Mouse (Mus musculus) adrenal gland, postnatal 36 days (tissue): ENCODE measurements at regions not wholly inside any gene's neighbourhood (a gene's known extent, or its start where the extent isn't known, plus 50 kb on each side); places are given as distances from the start of the nearest gene placed in this dataset.

ENCODE experiments used
- DNase-seq, 2 experiments: peaks; one replicate each; pipeline ENCODE4 v3.0.0; 2021; ENCODE audit warnings: mixed read lengths in 1 of 2

- DNase-seq: peak in 1 of 2 experiments; percentile 0
Measured at GRCm38 (mm10) chr5:46278190-46278589, 420.8 kb upstream of the Lcorl start.

GRCm38 (mm10) chr5:46256730-46257129 is 399.3 kb upstream of the Lcorl start:
- DNase-seq: no peak

- no peak for DNase-seq
Measured at GRCm38 (mm10) chr5:46253940-46254339, 396.5 kb upstream of the Lcorl start.

- DNase-seq: no peak
Measured at GRCm38 (mm10) chr5:46235364-46236067, 378.1 kb upstream of the Lcorl start.

- DNase-seq: no peak
Measured at GRCm38 (mm10) chr5:46232780-46233179, 375.4 kb upstream of the Lcorl start.

GRCm38 (mm10) chr5:46228667-46229066 is 371.3 kb upstream of the Lcorl start:
- no peak for DNase-seq

GRCm38 (mm10) chr5:46212845-46213468 is 355.5 kb upstream of the Lcorl start:
- no peak for DNase-seq

- DNase-seq: no peak
Measured at GRCm38 (mm10) chr5:46209076-46209475, 351.7 kb upstream of the Lcorl start.

GRCm38 (mm10) chr5:46203744-46204143 is 346.3 kb upstream of the Lcorl start:
- DNase-seq: no peak

- DNase-seq: no peak
Measured at GRCm38 (mm10) chr5:46202457-46202772, 345.0 kb upstream of the Lcorl start.

- DNase-seq: no peak
Measured at GRCm38 (mm10) chr5:46201639-46202456, 344.4 kb upstream of the Lcorl start.

GRCm38 (mm10) chr5:46186908-46187307 is 329.5 kb upstream of the Lcorl start:
- DNase-seq: no peak

GRCm38 (mm10) chr5:46182157-46182556 is 324.7 kb upstream of the Lcorl start:
- DNase-seq: no peak

- DNase-seq: no peak
Measured at GRCm38 (mm10) chr5:46172315-46172714, 314.9 kb upstream of the Lcorl start.

- no peak for DNase-seq
Measured at GRCm38 (mm10) chr5:46160774-46161173, 303.4 kb upstream of the Lcorl start.

GRCm38 (mm10) chr5:46151973-46152372 is 294.6 kb upstream of the Lcorl start:
- DNase-seq: no peak

- DNase-seq: peak; percentile 3 to 27
Measured at GRCm38 (mm10) chr5:46150825-46151224, 293.4 kb upstream of the Lcorl start.

- no peak for DNase-seq
Measured at GRCm38 (mm10) chr5:46149851-46150615, 292.6 kb upstream of the Lcorl start.

- peak in 1 of 2 experiments; percentile 3 for DNase-seq
Measured at GRCm38 (mm10) chr5:46139024-46139423, 281.6 kb upstream of the Lcorl start.

- DNase-seq: no peak
Measured at GRCm38 (mm10) chr5:46137695-46138094, 280.3 kb upstream of the Lcorl start.

GRCm38 (mm10) chr5:46108020-46108419 is 250.6 kb upstream of the Lcorl start:
- DNase-seq: no peak

GRCm38 (mm10) chr5:46103350-46103749 is 245.9 kb upstream of the Lcorl start:
- no peak for DNase-seq
